Mouse (Mus musculus) hindbrain, embryonic 10.5 days (tissue): ENCODE data around the gene Sh2b1. TPM values are rescaled to one million over a fixed set of nuclear protein-coding genes. Genes with fewer than 3 reads are reported as not detected.

Source experiments
- DNase-seq: peaks from one replicate; pipeline ENCODE4 v3.0.0-alpha.2; 2017; ENCODE audit warnings: low spot score
- H3K27ac ChIP-seq: fragments of 300-500 bp; sonication (generic); 2 replicates; pipeline ENCODE4 v1.5.1; 2016; ENCODE audit warnings: mild to moderate bottlenecking, moderate library complexity
- H3K27me3 ChIP-seq: fragments of 300-500 bp; sonication (generic); 2 replicates; pipeline ENCODE4 v1.6.1; 2016; ENCODE audit warnings: mild to moderate bottlenecking; ENCODE audit not compliant: poor library complexity, insufficient read depth, severe bottlenecking
- H3K36me3 ChIP-seq: fragments of 300-500 bp; sonication (generic); 2 replicates; pipeline ENCODE4 v1.6.1; 2016; ENCODE audit warnings: mild to moderate bottlenecking, moderate library complexity
- H3K4me1 ChIP-seq: fragments of 300-500 bp; sonication (generic); replicated peaks from 2 replicates; pipeline ENCODE4 v1.6.1; 2016; ENCODE audit warnings: mild to moderate bottlenecking
- H3K4me3 ChIP-seq: fragments of 300-500 bp; sonication (generic); 2 replicates; pipeline ENCODE4 v1.5.1; 2016; ENCODE audit warnings: mild to moderate bottlenecking, moderate library complexity
- H3K9me3 ChIP-seq: fragments of 300-500 bp; sonication (generic); 2 replicates; pipeline ENCODE4 v1.6.1; 2016; ENCODE audit warnings: mild to moderate bottlenecking, moderate library complexity
- WGBS: fragments of 180-500 bp; shearing (Covaris S2); methylation state at CpG from one replicate; pipeline ENCODE4 v1.1.7; 2016; 5-methylcytosine and 5-hydroxymethylcytosine counted together
- polyA plus RNA-seq: library from polyadenylated mRNA; unstranded; fragments of >200 nt; fragmentation: Nextera tagmentation; extraction: Ambion mirVana; gene quantifications from 2 replicates; pipeline ENCODE4 v1.2.1, GENCODE M21; 2016

The Sh2b1 gene
- polyA plus RNA-seq, 1 experiment from 2014 or later, result 61.0 TPM

GRCm38 (mm10) chr7:126418496-126418895 lies 56.7 kb downstream of the Sh2b1 start:
- WGBS, result 78% methylated on average over 3 of the region's 3 CpGs
- DNase-seq, result no peak
- H3K4me1 ChIP-seq, result peaks cover 17% of the 10 kb centered on the region
- no peaks in the 10 kb centered on the region for H3K9me3 ChIP-seq
- no peak overlapping the region for H3K27ac ChIP-seq
- H3K4me3 ChIP-seq, result no peak overlapping the region
- H3K36me3 ChIP-seq, result no peaks in the 10 kb centered on the region
- H3K27me3 ChIP-seq, result peaks cover 7% of the 10 kb centered on the region; the same call in 1 of the 2 replicates

- Histone ChIP-seq H3K4me1 (peaks cover 17% of the 10 kb centered on the region), H3K36me3 (no peaks in the 10 kb centered on the region), H3K4me3 (no peak overlapping the region), H3K9me3 (no peaks in the 10 kb centered on the region), H3K27me3 (peaks cover 7% of the 10 kb centered on the region; the same call in 1 of the 2 replicates), H3K27ac (0 out of 2 replicates have a peak overlapping the region, but pooled peaks have one; percentile 43)
- 85% methylated on average over 4 of the region's 4 CpGs for WGBS
- no peak for DNase-seq
These were observed 57.6 kb downstream of the Sh2b1 start for GRCm38 (mm10) chr7:126417606-126418005.

- H3K27ac ChIP-seq, result no peak overlapping the region
- no peaks in the 10 kb centered on the region for H3K9me3 ChIP-seq
- no peak overlapping the region for H3K4me3 ChIP-seq
- H3K27me3 ChIP-seq, result peaks cover 7% of the 10 kb centered on the region; the same call in 1 of the 2 replicates
- H3K4me1 ChIP-seq, result peaks cover 17% of the 10 kb centered on the region
- H3K36me3 ChIP-seq, result no peaks in the 10 kb centered on the region
- WGBS, result 21% methylated on average over 8 of the region's 8 CpGs
- peak; percentile 12 for DNase-seq
These were observed 58.2 kb downstream of the Sh2b1 start for GRCm38 (mm10) chr7:126417045-126417444.

Other genes with a start within 250 kb of the Sh2b1 start
- 100 and 180 TPM in 2 replicates for gene Sbk1, start 202.8 kb downstream of the Sh2b1 start, polyA plus RNA-seq
- gene Lat, start 105.9 kb downstream of the Sh2b1 start, polyA plus RNA-seq, result 3.5 and 3.9 TPM in 2 replicates
- 66.8 and 68.6 TPM in 2 replicates for gene Spns1, start 98.0 kb downstream of the Sh2b1 start, polyA plus RNA-seq
- gene Nfatc2ip, start 78.7 kb downstream of the Sh2b1 start, polyA plus RNA-seq, result 3.1 and 3.7 TPM in 2 replicates
- gene Cd19, start 60.5 kb downstream of the Sh2b1 start, polyA plus RNA-seq, result not detected in 2 replicates
- 28.7 and 28.8 TPM in 2 replicates for gene Rabep2, start 46.7 kb downstream of the Sh2b1 start, polyA plus RNA-seq
- gene Atp2a1, start 12.3 kb downstream of the Sh2b1 start, polyA plus RNA-seq, result 1.1 and 3.0 TPM in 2 replicates
- gene Tufm, start 11.9 kb upstream of the Sh2b1 start, polyA plus RNA-seq, result 156 and 169 TPM in 2 replicates
- 53.4 and 66.8 TPM in 2 replicates for gene Atxn2l, start 28.0 kb upstream of the Sh2b1 start, polyA plus RNA-seq
- gene Eif3c, start 91.0 kb upstream of the Sh2b1 start, polyA plus RNA-seq, result 185 and 213 TPM in 2 replicates
- gene Apobr, start 109.5 kb upstream of the Sh2b1 start, polyA plus RNA-seq, result 0.47 TPM in 2 replicates
- gene Cln3, start 110.4 kb upstream of the Sh2b1 start, polyA plus RNA-seq, result 27.3 and 29.9 TPM in 2 replicates
- not detected in 2 replicates for gene Il27, start 119.5 kb upstream of the Sh2b1 start, polyA plus RNA-seq
- 1.4 and 2.7 TPM in 2 replicates for gene Nupr1, start 155.4 kb upstream of the Sh2b1 start, polyA plus RNA-seq
- gene Sgf29, start 173.9 kb upstream of the Sh2b1 start, polyA plus RNA-seq, result 57.6 and 62.7 TPM in 2 replicates
- 0.19 and 0.30 TPM in 2 replicates for gene Sult1a1, start 201.0 kb upstream of the Sh2b1 start, polyA plus RNA-seq
- gene Bola2, start 220.0 kb upstream of the Sh2b1 start, polyA plus RNA-seq, result 208 and 212 TPM in 2 replicates
- gene Slx1b, start 220.4 kb upstream of the Sh2b1 start, polyA plus RNA-seq, result 15.3 and 16.6 TPM in 2 replicates
- 49.2 and 59.5 TPM in 2 replicates for gene Coro1a, start 232.4 kb upstream of the Sh2b1 start, polyA plus RNA-seq